Mouse (Mus musculus): ENCODE results near the gene Snrnp35.

- TF ChIP-seq TAL1 (IDR thresholded peaks at IDR 0.05; ENCODE audit: low read length) (no peak), GATA1 (IDR thresholded peaks at IDR 0.05; ENCODE audit: low read length) (no peak)
These were observed 45.9 kb downstream of the Snrnp35 start for GRCm38 (mm10) chr5:124528791-124529190.

Data from erythroblast, embryonic 14.5 days (primary cell).